Mouse (Mus musculus): ENCODE measurements around the gene Map9.

GRCm38 (mm10) chr3:82440976-82441375 is 83.1 kb downstream of the Map9 start:
- TF ChIP-seq CTCF (IDR thresholded peaks at IDR 0.05; ENCODE audit: extremely low read depth, insufficient read depth, low read length): no peak
- no peak for TF ChIP-seq POLR2A (IDR thresholded peaks at IDR 0.05; ENCODE audit: extremely low read depth, insufficient read depth, low read length)
